Mouse (Mus musculus) hindbrain, embryonic 15.5 days (tissue): ENCODE measurements around the gene Ranbp3l. TPM values are rescaled to one million over a fixed set of nuclear protein-coding genes. Genes with fewer than 3 reads are reported as not detected.

ENCODE experiments used
- ATAC-seq: fragments of 200-750 bp; cut with Nextera tagmentation; 2 replicates; pipeline ENCODE4 v1.8.0; 2017; ENCODE audit warnings: low read depth, moderate number of reproducible peaks, moderate TSS enrichment; ENCODE audit not compliant: low FRiP score
- H3K27ac ChIP-seq: fragments of 300-500 bp; sonication (generic); replicated peaks from 2 replicates; pipeline ENCODE4 v1.5.1; 2015; ENCODE audit warnings: mild to moderate bottlenecking, inconsistent platforms
- H3K27me3 ChIP-seq: fragments of 300-500 bp; sonication (generic); 2 replicates; pipeline ENCODE4 v1.6.1; 2015; ENCODE audit warnings: control low read depth, inconsistent platforms
- H3K36me3 ChIP-seq: fragments of 300-500 bp; sonication (generic); 2 replicates; pipeline ENCODE4 v1.6.1; 2015; ENCODE audit warnings: control low read depth, inconsistent platforms
- H3K4me1 ChIP-seq: fragments of 300-500 bp; sonication (generic); replicated peaks from 2 replicates; pipeline ENCODE4 v1.6.1; 2015; ENCODE audit warnings: control low read depth, inconsistent platforms
- H3K4me2 ChIP-seq: fragments of 300-500 bp; sonication (generic); 2 replicates; pipeline ENCODE4 v1.6.1; 2015; ENCODE audit warnings: moderate library complexity, mild to moderate bottlenecking, inconsistent platforms
- H3K4me3 ChIP-seq: fragments of 300-500 bp; sonication (generic); 2 replicates; pipeline ENCODE4 v1.5.1; 2015; ENCODE audit warnings: mild to moderate bottlenecking, inconsistent platforms
- H3K9ac ChIP-seq: fragments of 300-500 bp; sonication (generic); 2 replicates; pipeline ENCODE4 v1.6.1; 2015; ENCODE audit warnings: inconsistent platforms
- H3K9me3 ChIP-seq: fragments of 300-500 bp; sonication (generic); 2 replicates; pipeline ENCODE4 v1.6.1; 2016; ENCODE audit warnings: control low read depth, inconsistent platforms
- WGBS: fragments of 180-500 bp; shearing (Covaris S2); methylation state at CpG from one replicate; pipeline ENCODE4 v1.1.7; 2015; 5-methylcytosine and 5-hydroxymethylcytosine counted together
- polyA plus RNA-seq: library from polyadenylated mRNA; unstranded; fragments of >200 nt; fragmentation: Nextera tagmentation; extraction: Ambion mirVana; gene quantifications from 2 replicates; pipeline ENCODE4 v1.2.1, GENCODE M21; 2015

The Ranbp3l gene
- polyA plus RNA-seq, 1 experiment from 2014 or later, result 12.4 TPM

GRCm38 (mm10) chr15:9082753-9083152 is 115.0 kb downstream of the Ranbp3l start:
- H3K4me1 ChIP-seq, result no peaks in the 10 kb centered on the region
- no peak overlapping the region for H3K4me2 ChIP-seq
- H3K9ac ChIP-seq, result no peak overlapping the region
- no peaks in the 10 kb centered on the region for H3K36me3 ChIP-seq
- WGBS, result 88% methylated on average over 9 of the region's 9 CpGs
- no peak overlapping the region for H3K4me3 ChIP-seq
- no peaks in the 10 kb centered on the region for H3K27me3 ChIP-seq
- no peak for ATAC-seq
- H3K9me3 ChIP-seq, result no peaks in the 10 kb centered on the region
- H3K27ac ChIP-seq, result no peak overlapping the region

- 47% methylated on average over 11 of the region's 11 CpGs for WGBS
- ATAC-seq, result no peak
These were observed 119.1 kb downstream of the Ranbp3l start for GRCm38 (mm10) chr15:9086813-9087212.

GRCm38 (mm10) chr15:9087421-9087820 is 119.7 kb downstream of the Ranbp3l start:
- Histone ChIP-seq H3K27me3 (no peaks in the 10 kb centered on the region), H3K4me2 (no peak overlapping the region), H3K36me3 (peaks cover 5% of the 10 kb centered on the region; the same call in 1 of the 2 replicates), H3K27ac (no peak overlapping the region), H3K9ac (no peak overlapping the region), H3K4me3 (no peak overlapping the region), H3K9me3 (no peaks in the 10 kb centered on the region), H3K4me1 (no peaks in the 10 kb centered on the region)
- ATAC-seq, result no peak
- 74% methylated on average over 5 of the region's 5 CpGs for WGBS

More at GRCm38 (mm10) chr15:9086813-9087212, 119.1 kb downstream of the Ranbp3l start:
- Histone ChIP-seq H3K9ac (no peak overlapping the region), H3K4me2 (no peak overlapping the region), H3K36me3 (peaks cover 5% of the 10 kb centered on the region; the same call in 1 of the 2 replicates), H3K27ac (no peak overlapping the region), H3K9me3 (no peaks in the 10 kb centered on the region), H3K4me3 (no peak overlapping the region), H3K27me3 (no peaks in the 10 kb centered on the region), H3K4me1 (no peaks in the 10 kb centered on the region)

- Histone ChIP-seq H3K4me3 (no peak overlapping the region), H3K27ac (no peak overlapping the region), H3K27me3 (no peaks in the 10 kb centered on the region), H3K9me3 (no peaks in the 10 kb centered on the region), H3K4me1 (no peaks in the 10 kb centered on the region), H3K9ac (no peak overlapping the region), H3K4me2 (no peak overlapping the region), H3K36me3 (peaks cover 9% of the 10 kb centered on the region)
- peak; percentile 61 for ATAC-seq
- 81% methylated on average over 17 of the region's 17 CpGs for WGBS
These were observed 120.3 kb downstream of the Ranbp3l start for GRCm38 (mm10) chr15:9087895-9088682.

DNA sequence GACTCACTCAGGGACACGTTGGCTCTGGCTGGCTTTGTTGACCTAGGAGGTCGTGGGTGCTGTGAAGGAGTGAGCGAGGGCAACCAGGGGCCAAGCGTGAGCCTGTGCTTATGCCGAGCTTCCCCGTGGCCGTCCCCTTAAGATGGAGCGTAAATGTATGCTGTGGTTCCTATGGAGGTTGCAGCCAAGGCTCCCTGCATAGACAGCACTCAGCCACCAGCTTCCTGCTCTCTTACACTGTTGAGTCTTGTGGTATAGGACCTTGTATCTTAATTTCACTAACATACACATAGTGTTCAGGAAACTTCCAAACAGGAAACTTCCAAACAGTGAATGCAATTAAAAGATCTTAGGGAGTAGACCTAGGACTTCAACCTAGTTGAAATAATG is 120.9 kb downstream of the Ranbp3l start:
- Histone ChIP-seq H3K36me3 (peaks cover 14% of the 10 kb centered on the region), H3K4me3 (no peak overlapping the region), H3K9me3 (no peaks in the 10 kb centered on the region), H3K4me1 (no peaks in the 10 kb centered on the region), H3K9ac (no peak overlapping the region), H3K27ac (no peak overlapping the region), H3K4me2 (no peak overlapping the region), H3K27me3 (no peaks in the 10 kb centered on the region)
- ATAC-seq, result peak; percentile 36; the same call in 1 of the 2 replicates
- WGBS, result 57% methylated on average over 8 of the region's 8 CpGs

- no peak overlapping the region for H3K9ac ChIP-seq
- peaks cover 19% of the 10 kb centered on the region for H3K36me3 ChIP-seq
- no peak overlapping the region for H3K4me2 ChIP-seq
- H3K27me3 ChIP-seq, result no peaks in the 10 kb centered on the region
- WGBS, result 12% methylated on average over 2 of the region's 2 CpGs
- ATAC-seq, result no peak
- H3K4me1 ChIP-seq, result peaks cover under 1% of the 10 kb centered on the region; the same call in 1 of the 2 replicates
- H3K9me3 ChIP-seq, result no peaks in the 10 kb centered on the region
- H3K4me3 ChIP-seq, result no peak overlapping the region
- H3K27ac ChIP-seq, result no peak overlapping the region
These were observed 121.5 kb downstream of the Ranbp3l start for GRCm38 (mm10) chr15:9089136-9089720.

- ATAC-seq, result no peak
- Histone ChIP-seq H3K4me3 (no peak overlapping the region), H3K36me3 (peaks cover 19% of the 10 kb centered on the region), H3K4me2 (no peak overlapping the region), H3K4me1 (peaks cover 4% of the 10 kb centered on the region; the same call in 1 of the 2 replicates), H3K9ac (no peak overlapping the region), H3K27ac (no peak overlapping the region), H3K9me3 (no peaks in the 10 kb centered on the region), H3K27me3 (no peaks in the 10 kb centered on the region)
- 94% methylated on average over 5 of the region's 5 CpGs for WGBS
These were observed 122.9 kb downstream of the Ranbp3l start for GRCm38 (mm10) chr15:9090662-9091061.

DNA sequence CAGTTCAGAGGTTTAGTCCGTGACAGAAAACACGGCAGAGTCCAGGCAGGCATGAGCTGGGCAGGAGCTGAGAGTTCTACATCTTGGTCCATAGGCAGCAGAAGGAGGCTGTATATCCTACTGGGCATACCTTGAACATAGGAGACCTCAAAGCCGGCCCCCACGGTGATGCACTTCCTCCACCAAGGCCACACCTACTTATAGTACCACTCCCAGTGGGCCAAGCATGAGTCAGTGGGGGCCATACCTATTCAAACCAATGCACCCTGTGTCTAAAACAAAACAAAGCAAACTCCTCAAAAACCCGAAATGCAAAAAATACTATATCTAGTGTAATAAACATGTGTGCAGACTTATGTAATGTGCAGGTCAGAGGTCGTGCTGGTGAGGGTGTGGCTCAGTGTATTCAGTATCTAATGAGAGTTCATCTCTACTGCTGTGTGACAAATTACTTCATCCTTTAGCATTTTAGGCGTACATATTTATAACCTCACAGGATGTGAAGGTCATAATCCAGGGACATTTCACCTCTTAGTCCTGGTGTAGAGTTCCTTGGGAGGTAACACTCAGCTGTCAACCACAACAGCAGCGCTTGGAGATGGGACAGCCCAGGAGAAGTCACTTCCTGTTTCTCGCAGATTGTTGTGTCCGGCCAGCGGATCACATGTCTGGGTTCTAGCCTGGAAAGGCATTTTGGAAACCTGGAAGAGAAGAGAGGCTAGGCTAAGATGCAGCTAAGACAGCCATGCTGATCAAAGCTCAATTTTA is 126.0 kb downstream of the Ranbp3l start:
- Histone ChIP-seq H3K27me3 (no peaks in the 10 kb centered on the region), H3K4me3 (no peak overlapping the region), H3K27ac (no peak overlapping the region), H3K9ac (no peak overlapping the region), H3K4me2 (peak overlapping the region; percentile 0; the same call in 1 of the 2 replicates), H3K4me1 (peaks cover 4% of the 10 kb centered on the region; the same call in 1 of the 2 replicates), H3K36me3 (peaks cover 22% of the 10 kb centered on the region), H3K9me3 (no peaks in the 10 kb centered on the region)
- ATAC-seq, result 0 out of 2 replicates have a peak, but pooled peaks have one; percentile 42
- 74% methylated on average over 11 of the region's 11 CpGs for WGBS

DNA sequence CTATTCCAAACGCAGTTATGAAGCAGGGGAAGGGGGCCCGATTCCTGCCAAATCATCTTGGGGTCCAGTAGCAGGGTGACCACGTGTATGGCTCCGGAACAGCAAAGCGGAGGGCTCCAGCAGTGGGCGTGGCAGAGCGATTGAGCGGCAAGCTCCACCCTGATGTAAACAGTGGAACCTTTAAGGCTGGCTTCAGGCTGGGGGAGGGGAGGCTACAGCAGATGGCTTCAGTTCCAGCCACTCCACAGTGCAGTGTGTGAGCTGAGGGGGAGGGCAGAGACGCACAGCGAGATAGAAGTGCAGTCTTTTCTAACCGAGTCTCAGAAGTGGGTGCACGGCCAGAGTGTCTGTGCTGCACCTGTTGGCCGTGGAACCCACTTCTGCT is 126.6 kb downstream of the Ranbp3l start:
- no peaks in the 10 kb centered on the region for H3K27me3 ChIP-seq
- 20% methylated on average over 13 of the region's 13 CpGs for WGBS

GRCm38 (mm10) chr15:9096865-9097264 is 129.1 kb downstream of the Ranbp3l start:
- H3K4me3 ChIP-seq, result no peak overlapping the region
- WGBS, result 91% methylated on average over 4 of the region's 4 CpGs
- no peak overlapping the region for H3K9ac ChIP-seq
- H3K4me2 ChIP-seq, result no peak overlapping the region
- H3K27ac ChIP-seq, result no peak overlapping the region
- H3K36me3 ChIP-seq, result peaks cover 30% of the 10 kb centered on the region
- no peaks in the 10 kb centered on the region for H3K9me3 ChIP-seq
- H3K27me3 ChIP-seq, result no peaks in the 10 kb centered on the region
- H3K4me1 ChIP-seq, result peaks cover 4% of the 10 kb centered on the region; the same call in 1 of the 2 replicates
- ATAC-seq, result no peak

More for the DNA sequence above, 126.6 kb downstream of the Ranbp3l start:
- Histone ChIP-seq H3K9me3 (no peaks in the 10 kb centered on the region), H3K9ac (no peak overlapping the region), H3K27ac (no peak overlapping the region), H3K4me1 (peaks cover 4% of the 10 kb centered on the region; the same call in 1 of the 2 replicates), H3K36me3 (peaks cover 21% of the 10 kb centered on the region), H3K4me3 (no peak overlapping the region), H3K4me2 (peak overlapping the region; percentile 0; the same call in 1 of the 2 replicates)
- peak; percentile 81 for ATAC-seq

GRCm38 (mm10) chr15:9100446-9101077 is 132.8 kb downstream of the Ranbp3l start:
- no peaks in the 10 kb centered on the region for H3K4me1 ChIP-seq
- H3K27me3 ChIP-seq, result no peaks in the 10 kb centered on the region
- H3K36me3 ChIP-seq, result peaks cover 24% of the 10 kb centered on the region
- peak overlapping the region; percentile 43; the same call in 1 of the 2 replicates for H3K27ac ChIP-seq
- peak; percentile 68 for ATAC-seq
- H3K9me3 ChIP-seq, result no peaks in the 10 kb centered on the region
- H3K4me3 ChIP-seq, result no peak overlapping the region
- 68% methylated on average over 10 of the region's 10 CpGs for WGBS
- H3K9ac ChIP-seq, result no peak overlapping the region
- no peak overlapping the region for H3K4me2 ChIP-seq
